Mouse (Mus musculus) gastrocnemius, postnatal 4 days (tissue): ENCODE measurements at regions not wholly inside any gene's neighbourhood (a gene's known extent, or its start where the extent isn't known, plus 50 kb on each side); places are given as distances from the start of the nearest gene placed in this dataset.

Source experiments
- DNase-seq, 2 experiments: peaks; one replicate each; pipeline ENCODE4 v3.0.0; 2021 to 2022; ENCODE audit warnings: low spot score in 2 of 2, mixed read lengths in 2 of 2

- DNase-seq: no peak
Observed at GRCm38 (mm10) chr13:5713195-5713863, 148.0 kb upstream of the Klf6 start.

- DNase-seq: peak in 1 of 2 experiments; percentile 17
Observed at GRCm38 (mm10) chr13:5714191-5714591, 147.1 kb upstream of the Klf6 start.

GRCm38 (mm10) chr13:5714793-5715192 is 146.5 kb upstream of the Klf6 start:
- no peak for DNase-seq

- DNase-seq: no peak
Observed at GRCm38 (mm10) chr13:5716749-5717148, 144.5 kb upstream of the Klf6 start.

- no peak for DNase-seq
Observed at GRCm38 (mm10) chr13:5723319-5723718, 138.0 kb upstream of the Klf6 start.

GRCm38 (mm10) chr13:5724364-5724763 is 136.9 kb upstream of the Klf6 start:
- DNase-seq: no peak

- DNase-seq: no peak
Observed at GRCm38 (mm10) chr13:5725984-5726383, 135.3 kb upstream of the Klf6 start.

GRCm38 (mm10) chr13:5726446-5726845 is 134.8 kb upstream of the Klf6 start:
- no peak for DNase-seq

- no peak for DNase-seq
Observed at GRCm38 (mm10) chr13:5728172-5728571, 133.1 kb upstream of the Klf6 start.

GRCm38 (mm10) chr13:5728808-5729207 is 132.5 kb upstream of the Klf6 start:
- DNase-seq: no peak

GRCm38 (mm10) chr13:5729426-5730068 is 131.7 kb upstream of the Klf6 start:
- no peak for DNase-seq

GRCm38 (mm10) chr13:5732206-5732605 is 129.1 kb upstream of the Klf6 start:
- DNase-seq: no peak

- DNase-seq: no peak
Observed at GRCm38 (mm10) chr13:5735027-5735624, 126.2 kb upstream of the Klf6 start.

- no peak for DNase-seq
Observed at GRCm38 (mm10) chr13:5736472-5736871, 124.8 kb upstream of the Klf6 start.

- no peak for DNase-seq
Observed at GRCm38 (mm10) chr13:5737214-5737613, 124.1 kb upstream of the Klf6 start.

GRCm38 (mm10) chr13:5740805-5741204 is 120.5 kb upstream of the Klf6 start:
- no peak for DNase-seq

- no peak for DNase-seq
Observed at GRCm38 (mm10) chr13:5744949-5745348, 116.3 kb upstream of the Klf6 start.

- DNase-seq: no peak
Observed at GRCm38 (mm10) chr13:5757176-5757575, 104.1 kb upstream of the Klf6 start.

- DNase-seq: no peak
Observed at GRCm38 (mm10) chr13:5757963-5758362, 103.3 kb upstream of the Klf6 start.

- DNase-seq: no peak
Observed at GRCm38 (mm10) chr13:5760030-5760429, 101.3 kb upstream of the Klf6 start.

- no peak for DNase-seq
Observed at GRCm38 (mm10) chr13:5766394-5766793, 94.9 kb upstream of the Klf6 start.

- no peak for DNase-seq
Observed at GRCm38 (mm10) chr13:5767202-5767601, 94.1 kb upstream of the Klf6 start.

- DNase-seq: no peak
Observed at GRCm38 (mm10) chr13:5768699-5769098, 92.6 kb upstream of the Klf6 start.
